Mouse (Mus musculus): ENCODE measurements around the gene Car5a.

DNA sequence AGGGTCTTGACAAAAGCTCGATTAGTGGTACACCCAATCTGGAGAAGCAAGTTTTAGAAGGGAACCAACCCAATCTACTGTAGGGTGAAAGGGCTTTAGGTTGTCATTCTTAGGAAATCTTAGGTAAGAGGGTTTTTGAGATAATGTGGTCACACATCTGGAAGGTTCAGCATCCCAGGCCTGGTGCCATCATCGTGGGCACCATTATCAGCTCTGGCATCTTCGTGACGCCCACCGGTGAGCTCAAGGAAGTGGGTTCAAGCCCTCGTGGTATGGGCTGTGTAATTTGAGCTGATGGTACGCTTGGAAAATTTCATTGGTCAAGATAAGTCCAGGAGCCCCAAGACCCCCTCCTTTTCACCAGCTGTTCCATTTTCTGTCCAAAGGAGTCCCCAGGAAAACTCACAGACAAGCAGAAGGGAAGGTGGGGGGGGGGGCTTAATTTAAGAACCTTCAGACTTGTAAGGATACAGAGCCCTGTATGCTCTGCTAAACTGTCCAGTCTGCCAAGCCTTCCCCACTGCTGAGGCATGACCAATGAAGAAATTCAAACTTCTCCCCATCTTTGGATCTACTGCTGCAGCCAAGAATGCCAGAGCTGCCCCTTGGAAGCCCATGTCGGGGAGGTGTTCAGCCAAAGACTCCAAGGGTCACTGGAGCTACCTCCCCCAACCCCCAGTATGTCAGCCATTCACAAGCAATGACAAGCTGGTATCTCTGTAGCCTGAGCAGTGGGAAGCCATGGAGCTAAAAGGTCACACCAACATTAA, 36.1 kb downstream of the Car5a start:
- no peak for TF ChIP-seq POLR2A (IDR thresholded peaks at IDR 0.05; ENCODE audit: extremely low read depth, insufficient read depth, low read length)
- TF ChIP-seq CTCF (IDR thresholded peaks at IDR 0.05; ENCODE audit: low read depth, low read length), result no peak

Measured in liver, adult 2 months (tissue).